Mouse (Mus musculus) cerebellum, postnatal 4 days (tissue): ENCODE measurements around the gene Pkd2.

Experiments
- DNase-seq, 2 experiments: peaks; one replicate each; pipeline ENCODE4 v3.0.0; 2022; ENCODE audit warnings: low spot score in 2 of 2, mixed read lengths in 1 of 2

Gene Pkd2

GRCm38 (mm10) chr5:104465731-104466130 lies 6.5 kb downstream of the Pkd2 start:
- no peak for DNase-seq

DNA sequence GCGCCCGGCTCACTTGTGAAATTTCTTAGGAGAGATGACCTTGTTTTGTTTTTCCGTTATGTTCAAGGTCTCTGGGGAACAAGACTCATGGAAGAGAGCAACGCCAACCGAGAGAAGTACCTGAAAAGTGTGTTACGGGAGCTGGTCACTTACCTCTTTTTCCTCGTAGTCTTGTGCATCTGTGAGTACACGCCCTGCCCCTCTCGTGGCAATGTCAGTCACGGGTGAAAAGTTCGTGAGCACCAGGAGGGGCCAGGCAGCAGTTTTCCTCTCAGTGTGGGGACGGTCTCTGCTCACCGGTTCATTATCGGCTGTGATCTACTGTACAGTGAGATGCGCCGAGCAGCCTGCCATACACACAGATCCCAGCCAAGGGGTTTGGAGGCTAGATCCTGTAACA lies 7.6 kb downstream of the Pkd2 start:
- no peak for DNase-seq

GRCm38 (mm10) chr5:104468586-104468985 lies 9.3 kb downstream of the Pkd2 start:
- no peak for DNase-seq

- no peak for DNase-seq
Observed at GRCm38 (mm10) chr5:104470981-104471391, 11.7 kb downstream of the Pkd2 start.

GRCm38 (mm10) chr5:104472371-104472770 lies 13.1 kb downstream of the Pkd2 start:
- DNase-seq: no peak

DNA sequence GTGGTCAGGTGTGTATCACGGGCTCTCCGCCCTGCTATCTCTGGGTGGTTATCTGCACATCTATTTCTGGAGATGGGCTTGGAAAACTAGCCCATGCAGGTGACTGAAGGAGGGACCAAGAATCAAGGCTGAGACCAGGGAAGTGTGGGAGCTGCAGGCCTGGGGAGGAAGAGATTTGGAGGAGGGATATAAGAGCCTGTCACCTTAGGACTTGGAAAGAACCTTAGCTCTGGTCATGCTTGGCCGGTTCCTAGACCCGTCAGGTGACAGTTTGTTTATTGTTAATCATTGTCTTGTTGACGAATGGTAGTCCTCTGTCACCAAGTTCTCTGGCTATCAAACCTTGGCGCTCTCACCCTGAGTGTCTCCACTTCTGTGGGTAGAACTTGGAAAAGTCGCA lies 21.1 kb downstream of the Pkd2 start:
- DNase-seq: no peak

GRCm38 (mm10) chr5:104482856-104483255 lies 23.6 kb downstream of the Pkd2 start:
- DNase-seq: no peak

GRCm38 (mm10) chr5:104491561-104491960 lies 32.3 kb downstream of the Pkd2 start:
- no peak for DNase-seq

- DNase-seq: no peak
Observed at GRCm38 (mm10) chr5:104504883-104505282, 45.6 kb downstream of the Pkd2 start.

DNA sequence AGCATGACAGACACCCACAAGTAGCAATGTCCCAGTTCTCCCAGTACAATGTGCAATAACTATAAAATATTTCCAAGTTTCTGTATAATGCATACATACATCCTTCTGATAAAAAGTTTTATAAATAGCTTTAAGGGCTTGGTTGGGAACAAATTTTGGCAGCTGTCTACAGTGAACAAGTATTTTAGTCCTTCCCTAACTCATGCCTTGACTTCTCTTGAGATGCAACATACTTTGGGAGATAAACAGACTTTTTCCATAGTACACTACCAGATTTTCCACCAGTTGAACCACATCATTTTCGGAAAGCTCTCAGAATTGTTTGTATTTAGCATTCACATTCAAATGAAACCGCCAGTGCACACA lies 48.6 kb downstream of the Pkd2 start:
- DNase-seq: no peak

GRCm38 (mm10) chr5:104508195-104508891 lies 49.1 kb downstream of the Pkd2 start, which contains the start of gene BC005561:
Gene BC005561, plus strand, starts transcription at chr5:104508352.
- DNase-seq: peak; percentile 62 to 85

DNA sequence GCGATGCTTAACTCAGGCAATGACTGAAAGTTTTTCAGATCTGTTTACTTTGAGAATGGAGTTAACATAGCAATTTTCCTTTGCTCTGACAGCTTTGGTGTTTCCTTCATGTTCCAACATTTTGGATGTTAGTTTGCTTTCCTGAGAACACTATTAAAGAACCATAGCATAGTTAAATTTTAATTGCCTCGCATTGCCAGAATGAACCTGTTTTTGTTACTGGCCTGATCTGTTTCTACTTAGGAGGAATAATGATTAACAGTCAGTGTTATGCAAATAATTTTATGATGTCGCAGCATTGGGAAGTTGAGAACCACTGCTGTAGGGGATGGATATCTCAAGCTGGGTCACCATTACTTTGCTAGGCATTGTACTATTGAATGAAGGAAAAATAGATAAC lies 52.0 kb downstream of the Pkd2 start:
- DNase-seq: no peak

DNA sequence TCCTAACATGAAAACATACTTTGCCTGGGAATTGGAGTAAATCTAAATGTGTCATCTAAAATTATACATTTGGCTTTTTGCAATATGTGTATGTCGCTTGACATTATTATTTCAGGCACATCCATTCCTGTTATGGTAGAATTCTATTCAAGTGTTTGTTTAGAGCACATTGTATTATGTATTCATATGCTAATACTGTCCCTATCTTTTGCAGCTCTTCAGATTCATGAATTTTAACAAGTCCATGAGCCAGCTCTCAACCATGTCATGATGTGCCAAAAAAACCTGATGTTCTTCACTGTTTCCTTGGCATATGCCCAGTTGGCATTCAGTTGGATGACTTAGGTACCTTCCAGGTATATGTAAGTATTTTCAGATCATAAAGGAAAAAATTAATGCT lies 79.4 kb downstream of the Pkd2 start:
- DNase-seq: no peak

- DNase-seq: no peak
Observed at GRCm38 (mm10) chr5:104539331-104539730, 80.1 kb downstream of the Pkd2 start.
